12 mouse cellular contexts compared by ENCODE assay signal in the genomic region with DNA sequence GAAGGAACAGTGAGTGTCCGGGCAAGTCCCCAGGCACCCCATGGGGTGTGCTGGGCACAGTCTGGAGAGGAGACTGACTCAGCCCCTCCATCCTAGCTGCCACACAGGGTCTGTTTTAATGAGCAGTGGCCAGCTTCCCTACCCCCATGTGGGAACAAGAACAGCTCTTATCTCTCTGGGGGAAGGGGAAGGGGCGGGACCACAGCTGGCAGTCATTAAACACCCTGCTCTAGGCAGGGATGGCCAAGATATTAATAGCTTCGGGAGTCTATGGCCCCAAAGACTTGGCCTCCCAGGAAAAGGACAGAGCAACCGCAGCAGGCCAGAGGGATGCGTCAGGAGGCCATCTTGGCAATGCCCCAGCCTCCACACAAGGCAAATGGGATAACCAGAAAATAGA. TPM values are rescaled to one million over a fixed set of nuclear protein-coding genes. Genes with fewer than 3 reads are reported as not detected.
A peak's percentile ranks its signal among the peaks of the same experiment; 100 is the strongest.
DNase-seq lines count a peak whose midpoint lies in the region; ATAC-seq and TF ChIP-seq lines count a peak whose summit lies in the region.
"Had no signal": no experiment of that assay in that cellular context is flagged by ENCODE, and none has a peak within 500 bp of the region (broad histone marks: within the 10 kb centered on the region; RNA-seq: fewer than 3 reads in every experiment).

No protein-coding gene starts in this region.

- WGBS in kidney, embryonic 14.5 days: 53% methylated on average over 5 of the region's 5 CpGs
- WGBS in cerebellum, adult 2 months: 52% methylated on average over 5 of the region's 5 CpGs

- no peak overlapping the region for H3K27ac ChIP-seq in kidney, embryonic 14.5 days (ENCODE audit: low read depth, low read length)
- H3K27ac ChIP-seq in gastrocnemius, adult 2 months: peak overlapping the region; percentile 72
- no peak overlapping the region for H3K27ac ChIP-seq in cerebellum, adult 2 months (ENCODE audit: insufficient read depth, low read length)
- H3K27ac ChIP-seq: embryonic facial prominence, embryonic 13.5 days; midbrain, embryonic 10.5 days had no signal

- no peak for TF ChIP-seq CTCF in gastrocnemius, adult 2 months (IDR thresholded peaks at IDR 0.05)
- TF ChIP-seq CTCF in cerebellum, adult 2 months (IDR thresholded peaks at IDR 0.05; ENCODE audit: borderline replicate concordance, insufficient read depth, low read depth, low read length): no peak

- DNase-seq in kidney, adult 8-10 months: peak; percentile 17 to 24
- peak; percentile 76 for DNase-seq in gastrocnemius, adult 2 months
- peak; percentile 54 to 60 for DNase-seq in heart, postnatal 14 days
- peak; percentile 54 to 74 for DNase-seq in lung, postnatal 4 days
- no peak for DNase-seq in frontal cortex, postnatal 10 days (ENCODE audit: low spot score in 2 of 2)
- DNase-seq in cerebellum, adult 2 months: no peak
- no peak for DNase-seq in left cerebral cortex, adult 11 months (ENCODE audit: low spot score)
- DNase-seq: thymus, adult 2 months had no signal

- no peak overlapping the region for H3K9ac ChIP-seq in kidney, embryonic 14.5 days (ENCODE audit: low read depth, low read length)
- H3K9ac ChIP-seq: embryonic facial prominence, embryonic 13.5 days had no signal

- TF ChIP-seq POLR2A in cerebellum, adult 2 months (IDR thresholded peaks at IDR 0.05; ENCODE audit: borderline replicate concordance, insufficient read depth, low read length): no peak

- intact Hi-C loops in gastrocnemius, adult 2 months (cut with DNase I): no loop called here
- intact Hi-C loops in heart, postnatal 14 days (cut with DNase I): loop anchor here (5.0 kb wide), 1 partner anchor 195 kb away; no protein-coding TSS in a partner anchor

- H3K9me3 ChIP-seq in kidney, embryonic 14.5 days (ENCODE audit: control insufficient read depth, low read length): no peaks in the 10 kb centered on the region
- H3K9me3 ChIP-seq: embryonic facial prominence, embryonic 13.5 days; midbrain, embryonic 10.5 days had no signal

- no peak overlapping the region for H3K4me3 ChIP-seq in kidney, embryonic 14.5 days (ENCODE audit: low read length)
- H3K4me3 ChIP-seq in gastrocnemius, adult 2 months: no peak overlapping the region
- H3K4me3 ChIP-seq in cerebellum, adult 2 months (replicated peaks; ENCODE audit: insufficient read depth, low read depth, low read length): no peak overlapping the region
- H3K4me3 ChIP-seq: embryonic facial prominence, embryonic 13.5 days; midbrain, embryonic 10.5 days had no signal

- no peak overlapping the region for H3K4me2 ChIP-seq in kidney, embryonic 14.5 days (replicated peaks; ENCODE audit: low read depth, low read length)
- H3K4me2 ChIP-seq: embryonic facial prominence, embryonic 13.5 days had no signal

- ATAC-seq in kidney, embryonic 14.5 days (ENCODE audit: low FRiP score, low TSS enrichment): no peak

- H3K4me1 ChIP-seq in kidney, embryonic 14.5 days (ENCODE audit: control insufficient read depth, insufficient read depth, low read length): peaks cover 5% of the 10 kb centered on the region; the same call in 1 of the 2 replicates
- H3K4me1 ChIP-seq in cerebellum, adult 2 months (ENCODE audit: control insufficient read depth, insufficient read depth, low read length): peaks cover 3% of the 10 kb centered on the region

- H3K27me3 ChIP-seq in kidney, embryonic 14.5 days (ENCODE audit: control insufficient read depth, insufficient read depth, low read length): peaks cover 30% of the 10 kb centered on the region; the same call in 1 of the 2 replicates
- H3K27me3 ChIP-seq in cerebellum, adult 2 months (ENCODE audit: control insufficient read depth, insufficient read depth, low read length): 0 out of 2 replicates have a peak, but pooled peaks cover 1% of the 10 kb centered on the region

- H3K36me3 ChIP-seq in kidney, embryonic 14.5 days (ENCODE audit: control insufficient read depth, insufficient read depth, low read length): no peaks in the 10 kb centered on the region
- H3K36me3 ChIP-seq: embryonic facial prominence, embryonic 13.5 days; midbrain, embryonic 10.5 days had no signal

RNA-seq across cellular contexts. Expression of gene Vipr1, which starts 29.8 kb away (rescaled TPM):
- polyA plus RNA-seq in kidney, embryonic 14.5 days (2014; fragmentation: Nextera tagmentation; extraction: Ambion mirVana): 0.47 TPM in 1 of 2 replicates, not detected in the other
- 1 to 10 TPM; 1.5 to 2.1 TPM for total RNA-seq in gastrocnemius, adult 2 months (2021)
- total RNA-seq in heart, postnatal 14 days (2021): 1 to 10 TPM in 1 of 2 experiments, under 1 TPM in 1; 0.73 to 2.1 TPM
- 5.2 and 9.3 TPM in 2 replicates for polyA plus RNA-seq in cerebellum, adult 2 months (2012; rRNA removed)

RNA-seq across cellular contexts. Expression of gene Lyzl4, which starts 30.4 kb away (rescaled TPM):
- polyA plus RNA-seq in kidney, embryonic 14.5 days (2014; fragmentation: Nextera tagmentation; extraction: Ambion mirVana): 0.53 TPM in 1 of 2 replicates, not detected in the other
- total RNA-seq in gastrocnemius, adult 2 months (2021): not detected
- total RNA-seq in heart, postnatal 14 days (2021): not detected
- 0.38 and 0.63 TPM in 2 replicates for polyA plus RNA-seq in cerebellum, adult 2 months (2012; rRNA removed)
- total RNA-seq: hematopoietic stem cell, adult 5-6 weeks had no signal
- polyA plus RNA-seq: midbrain, embryonic 10.5 days had no signal

RNA-seq across cellular contexts. Expression of gene Sec22c, which starts 33.0 kb away (rescaled TPM):
- 5.8 and 12.0 TPM in 2 replicates for polyA plus RNA-seq in kidney, embryonic 14.5 days (2014; fragmentation: Nextera tagmentation; extraction: Ambion mirVana)
- 1 to 10 TPM; 2.6 to 4.8 TPM for total RNA-seq in gastrocnemius, adult 2 months (2021)
- total RNA-seq in heart, postnatal 14 days (2021): 1 to 10 TPM; 5.3 to 5.8 TPM
- polyA plus RNA-seq in cerebellum, adult 2 months (2012; rRNA removed): 12.3 and 13.8 TPM in 2 replicates

RNA-seq across cellular contexts. Expression of gene Ss18l2, which starts 37.8 kb away (rescaled TPM):
- 111 and 152 TPM in 2 replicates for polyA plus RNA-seq in kidney, embryonic 14.5 days (2014; fragmentation: Nextera tagmentation; extraction: Ambion mirVana)
- total RNA-seq in gastrocnemius, adult 2 months (2021): 100 to 1,000 TPM; 108 to 137 TPM
- 100 to 1,000 TPM; 128 to 131 TPM for total RNA-seq in heart, postnatal 14 days (2021)
- 147 TPM in 2 replicates for polyA plus RNA-seq in cerebellum, adult 2 months (2012; rRNA removed)

RNA-seq across cellular contexts. Expression of gene Nktr, which starts 46.7 kb away (rescaled TPM):
- polyA plus RNA-seq in kidney, embryonic 14.5 days (2014; fragmentation: Nextera tagmentation; extraction: Ambion mirVana): 59.6 and 83.7 TPM in 2 replicates
- total RNA-seq in gastrocnemius, adult 2 months (2021): 10 to 100 TPM; 41.3 to 42.6 TPM
- total RNA-seq in heart, postnatal 14 days (2021): 10 to 100 TPM; 44.8 to 46.5 TPM
- polyA plus RNA-seq in cerebellum, adult 2 months (2012; rRNA removed): 130 and 145 TPM in 2 replicates

Comparison
In these comparisons a context has a peak if more than half of its experiments do, and no peak if none do; other contexts are left out.
1. DNase-seq: peak in kidney, adult 8-10 months (2 of 2), gastrocnemius, adult 2 months (single experiment), heart, postnatal 14 days (2 of 2) and lung, postnatal 4 days (2 of 2); none in frontal cortex, postnatal 10 days (0 of 2), cerebellum, adult 2 months (0 of 2) and left cerebral cortex, adult 11 months (single experiment).